Mouse (Mus musculus): Measurements from ENCODE around the gene Pirb.
"Not testable (repeated sequence)": the region's sequence is repeated elsewhere in the genome, so short reads cannot be mapped to it uniquely, and the experiment has no call there.

DNA sequence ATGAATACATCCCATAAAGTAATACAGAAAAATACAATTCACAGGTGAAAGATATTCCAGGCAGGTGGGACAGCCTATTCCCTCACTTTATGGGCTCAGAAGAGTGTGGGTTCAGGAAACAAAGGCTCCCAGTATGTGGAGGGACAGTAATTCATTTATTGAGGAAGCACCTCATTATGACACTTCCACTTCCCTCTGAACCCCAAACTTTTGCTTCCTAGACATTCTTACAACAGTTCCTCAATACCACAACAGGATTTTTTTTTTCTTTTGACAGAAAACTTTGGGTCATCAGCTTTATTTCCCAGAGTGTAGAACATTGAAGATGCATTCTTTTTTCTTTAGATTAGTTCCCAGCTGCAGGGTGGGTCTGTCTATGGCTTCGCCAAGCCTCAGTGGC, 12.5 kb upstream of the Pirb start:
- TF ChIP-seq CTCF (IDR thresholded peaks at IDR 0.05; ENCODE audit: low read depth, low read length); GATA2 (IDR thresholded peaks at IDR 0.05; ENCODE audit: borderline replicate concordance, low read depth, low read length); TAL1 (conservative IDR thresholded peaks at IDR 0.05; ENCODE audit: low read depth, low read length); GATA1 (IDR thresholded peaks at IDR 0.05; ENCODE audit: borderline replicate concordance, low read length): not testable (repeated sequence)
